Mouse (Mus musculus): ENCODE results near the gene Kcnj10.
A peak's percentile ranks its signal among the peaks of the same experiment; 100 is the strongest.

Kcnj10 gene

GRCm38 (mm10) chr1:172312768-172313561, 28.0 kb upstream of the Kcnj10 start:
- DNase-seq (ENCODE audit: low spot score), result no peak

GRCm38 (mm10) chr1:172313613-172314411, 27.2 kb upstream of the Kcnj10 start:
- DNase-seq (ENCODE audit: low spot score), result no peak

GRCm38 (mm10) chr1:172314911-172315310, 26.1 kb upstream of the Kcnj10 start:
- DNase-seq (ENCODE audit: low spot score), result no peak

GRCm38 (mm10) chr1:172317431-172317830, 23.6 kb upstream of the Kcnj10 start:
- DNase-seq (ENCODE audit: low spot score), result no peak

- no peak for DNase-seq (ENCODE audit: low spot score)
These were observed 23.1 kb upstream of the Kcnj10 start for GRCm38 (mm10) chr1:172317946-172318345.

DNA sequence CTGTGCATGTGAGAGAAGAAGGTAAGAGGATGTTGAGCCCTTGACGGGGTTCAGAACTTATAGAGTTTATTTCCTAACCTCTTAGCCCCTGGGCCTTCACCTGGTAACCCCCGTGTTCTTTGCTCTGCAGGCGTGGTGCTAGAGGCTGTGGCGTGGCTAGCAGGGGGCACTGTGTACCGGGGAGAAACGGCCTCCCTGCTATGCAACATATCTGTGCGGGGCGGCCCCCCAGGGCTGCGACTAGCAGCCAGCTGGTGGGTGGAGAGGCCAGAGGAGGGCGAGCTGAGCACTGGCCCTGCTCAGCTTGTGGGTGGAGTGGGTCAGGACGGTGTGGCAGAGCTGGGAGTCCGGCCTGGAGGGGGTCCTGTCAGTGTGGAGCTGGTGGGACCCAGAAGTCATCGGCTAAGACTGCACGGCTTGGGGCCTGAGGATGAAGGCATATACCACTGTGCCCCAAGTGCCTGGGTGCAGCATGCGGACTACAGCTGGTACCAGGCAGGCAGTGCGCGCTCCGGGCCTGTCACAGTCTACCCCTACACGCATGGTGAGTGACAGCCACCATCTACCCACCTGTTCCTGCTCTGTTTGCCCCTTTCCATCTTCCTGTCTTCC, 22.5 kb upstream of the Kcnj10 start:
- DNase-seq (ENCODE audit: low spot score), result no peak

DNA sequence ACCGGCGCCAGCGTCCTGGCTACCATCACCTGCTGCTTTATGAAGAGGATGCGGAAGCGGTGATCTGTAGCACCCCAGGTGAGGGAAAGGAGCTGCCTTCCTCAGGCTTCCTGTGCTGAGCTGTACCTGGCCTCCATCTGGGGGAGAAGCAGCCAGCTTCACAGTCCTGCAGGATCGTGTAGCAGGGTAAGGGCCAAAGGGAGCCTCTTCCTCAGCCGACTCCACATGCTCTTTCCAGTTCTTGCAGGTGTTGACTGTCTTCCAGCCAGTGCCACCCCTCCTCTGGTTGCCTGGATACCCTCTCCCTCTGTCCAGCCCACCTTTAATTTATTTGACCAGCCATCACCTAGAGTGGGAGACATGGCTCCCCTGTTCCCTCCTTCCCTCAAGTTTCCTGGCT, 21.7 kb upstream of the Kcnj10 start:
- no peak for DNase-seq (ENCODE audit: low spot score)

DNA sequence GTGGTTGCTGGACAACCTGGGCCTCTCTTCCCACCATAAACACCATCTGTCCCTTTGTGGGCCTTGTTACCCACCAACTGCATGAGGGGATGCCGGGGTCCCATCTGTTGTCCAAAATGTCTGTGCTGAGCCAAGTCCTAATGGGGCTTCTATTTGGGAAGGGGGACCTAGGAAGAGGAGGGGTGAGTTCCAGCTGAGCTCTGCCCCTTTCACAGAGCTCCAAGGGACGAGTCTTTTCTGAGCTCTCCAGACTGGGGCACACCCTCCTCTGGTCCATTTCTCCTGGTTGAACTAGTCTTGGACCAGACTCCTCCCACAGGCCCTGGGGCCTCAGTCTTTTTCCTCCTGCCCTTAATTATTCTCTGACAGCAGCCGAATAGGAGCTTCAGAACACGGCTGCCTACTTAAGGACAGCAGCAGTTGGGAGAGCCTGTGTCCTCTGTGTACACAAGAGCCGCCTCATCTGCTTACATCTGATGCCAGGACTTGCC, 21.0 kb upstream of the Kcnj10 start:
- peak; percentile 46 for DNase-seq (ENCODE audit: low spot score)

GRCm38 (mm10) chr1:172322725-172323124, 18.3 kb upstream of the Kcnj10 start:
- no peak for DNase-seq (ENCODE audit: low spot score)

DNA sequence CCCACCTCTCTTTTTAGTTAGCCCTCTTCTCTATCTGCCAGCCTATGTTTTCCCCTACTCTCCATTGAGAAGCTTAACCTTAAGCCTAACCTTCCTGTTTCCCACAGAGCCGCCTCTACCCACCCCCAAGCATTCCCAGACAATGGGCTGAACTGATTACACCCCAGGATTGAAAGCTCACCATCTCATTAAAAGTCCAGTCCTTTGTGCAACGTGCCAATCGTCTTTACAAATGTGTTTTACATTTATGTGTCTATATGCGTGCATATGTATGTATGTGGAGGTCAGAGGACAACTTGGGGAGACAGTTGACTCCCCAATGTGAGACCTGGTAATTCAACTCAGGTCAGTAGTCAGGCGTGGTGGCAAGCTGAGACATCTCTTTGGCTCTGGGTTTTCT, 17.7 kb upstream of the Kcnj10 start:
- no peak for DNase-seq (ENCODE audit: low spot score)

- DNase-seq (ENCODE audit: low spot score), result no peak
These were observed 17.1 kb upstream of the Kcnj10 start for GRCm38 (mm10) chr1:172323801-172324359.

GRCm38 (mm10) chr1:172324725-172325124, 16.3 kb upstream of the Kcnj10 start:
- DNase-seq (ENCODE audit: low spot score), result peak; percentile 94

DNA sequence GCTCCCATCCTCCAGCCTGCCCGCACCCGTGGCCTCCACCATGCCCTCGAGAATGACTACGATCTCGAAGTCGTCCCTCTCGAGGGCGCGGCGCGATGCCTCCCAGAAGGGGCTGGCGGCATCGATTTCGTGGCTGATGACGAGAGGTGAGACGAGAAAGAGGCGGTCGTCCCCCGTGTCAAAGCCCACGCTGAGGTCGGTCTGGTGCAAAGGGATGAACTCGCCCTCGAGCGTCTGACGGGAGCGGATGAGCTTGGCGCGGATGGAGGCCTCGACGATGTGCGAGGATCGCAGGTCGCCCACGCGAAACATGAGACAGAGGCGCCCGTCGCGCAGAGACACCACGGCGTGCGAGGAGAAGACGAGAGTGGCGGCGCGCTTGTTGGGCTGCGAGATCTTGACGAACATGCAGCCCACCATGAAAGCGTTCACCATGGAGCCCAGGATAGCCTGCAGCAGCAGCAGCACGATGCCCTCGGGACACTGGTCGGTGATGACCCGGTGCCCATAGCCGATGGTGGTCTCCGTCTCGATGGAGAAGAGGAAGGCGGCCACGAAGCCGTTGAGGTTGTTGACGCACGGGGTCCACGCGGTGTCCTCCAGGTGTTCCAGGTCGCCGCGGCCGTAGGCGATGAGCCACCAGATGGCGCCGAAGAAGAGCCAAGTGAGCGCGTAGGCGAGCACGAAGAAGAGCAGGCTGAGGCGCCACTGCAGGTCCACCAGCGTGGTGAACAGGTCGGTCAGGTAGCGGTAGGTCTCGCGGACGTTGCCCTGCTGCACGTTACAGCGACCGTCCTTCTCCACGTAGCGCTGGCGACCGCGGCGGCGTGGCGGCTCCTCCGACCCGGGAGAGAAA, 15.1 kb upstream of the Kcnj10 start:
- DNase-seq (ENCODE audit: low spot score), result peak; percentile 74

- DNase-seq (ENCODE audit: low spot score), result no peak
These were observed 14.3 kb upstream of the Kcnj10 start for GRCm38 (mm10) chr1:172326684-172327083.

DNA sequence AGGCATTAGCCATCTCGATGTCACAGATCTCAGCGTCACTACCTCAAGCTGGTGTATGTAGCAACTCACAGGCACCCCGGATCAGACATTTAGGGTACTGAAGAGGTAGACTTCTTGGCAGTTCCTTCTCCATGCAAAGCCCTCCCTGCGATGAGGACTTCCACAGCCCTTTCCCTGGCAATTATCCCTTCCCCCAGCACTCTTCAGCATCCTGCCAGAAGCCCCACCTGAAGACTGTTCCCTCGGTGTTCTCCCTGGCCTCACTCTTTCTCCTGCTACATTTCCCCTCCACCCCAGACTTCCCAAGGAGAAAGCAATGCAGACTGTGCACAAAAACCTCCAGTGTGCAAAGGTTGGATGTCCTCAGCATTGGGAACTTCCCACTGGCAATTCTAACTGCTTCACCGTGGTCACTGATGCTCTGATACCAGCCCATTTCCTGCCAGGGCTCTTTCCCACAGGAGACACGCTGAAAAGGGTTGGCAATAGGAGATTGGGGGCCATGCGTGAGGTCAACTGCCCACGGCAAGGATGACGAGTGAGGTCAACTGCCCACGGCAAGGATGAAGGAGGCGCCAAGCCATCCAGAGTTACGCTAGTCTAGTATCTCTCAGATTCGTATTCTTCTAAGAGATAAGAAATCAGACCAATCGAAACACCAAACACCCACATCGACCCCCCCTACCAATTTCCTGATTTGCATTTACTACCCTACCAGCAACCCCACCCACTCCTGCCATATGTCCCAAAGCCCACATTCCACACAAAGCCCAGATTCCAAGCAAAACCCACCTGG, 13.6 kb upstream of the Kcnj10 start:
- no peak for DNase-seq (ENCODE audit: low spot score)

- DNase-seq (ENCODE audit: low spot score), result no peak
These were observed 13.0 kb upstream of the Kcnj10 start for GRCm38 (mm10) chr1:172328041-172328440.

GRCm38 (mm10) chr1:172328461-172328860, 12.5 kb upstream of the Kcnj10 start:
- no peak for DNase-seq (ENCODE audit: low spot score)

DNA sequence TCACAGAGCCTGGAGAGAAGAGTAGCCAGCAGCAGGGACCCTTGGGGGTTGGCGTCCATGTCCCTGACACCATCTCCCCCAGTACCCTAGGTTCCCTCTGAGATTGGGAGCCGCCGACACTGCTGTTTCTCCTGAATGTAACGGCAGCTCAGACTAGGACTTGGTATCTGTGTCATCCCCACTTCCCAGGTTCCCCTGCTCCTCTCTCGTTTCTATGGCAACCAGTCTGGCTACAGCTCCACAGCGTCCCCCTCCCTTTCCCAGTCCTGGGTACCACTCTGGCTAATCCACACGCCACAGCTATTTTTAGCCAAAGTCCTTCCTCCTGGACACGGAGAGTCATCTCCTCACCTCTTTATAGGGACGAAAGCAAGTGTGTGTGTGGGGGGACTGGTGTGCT, 11.9 kb upstream of the Kcnj10 start, which contains the start of gene Kcnj9:
Kcnj9 (minus strand) TSS at position 188 of the 400 bp plus-strand sequence.
- DNase-seq (ENCODE audit: low spot score), result peak; percentile 81

GRCm38 (mm10) chr1:172329616-172330015, 11.4 kb upstream of the Kcnj10 start:
- DNase-seq (ENCODE audit: low spot score), result no peak

GRCm38 (mm10) chr1:172331422-172331947, 9.5 kb upstream of the Kcnj10 start:
- no peak for DNase-seq (ENCODE audit: low spot score)

Measured in retina, embryonic 14.5 days (tissue).